Mouse (Mus musculus) frontal cortex, postnatal 25 days (tissue): ENCODE data around the gene Ddx18.

ENCODE experiments used
- DNase-seq, 2 experiments: peaks; one replicate each; pipeline ENCODE4 v3.0.0; 2022; ENCODE audit warnings: low spot score in 2 of 2

The Ddx18 gene

GRCm38 (mm10) chr1:121567521-121568489 lies at the start of gene Ddx18:
Gene Ddx18, minus strand, starts transcription at chr1:121567989.
- peak; percentile 97 to 98 for DNase-seq

- DNase-seq = no peak
Measured at GRCm38 (mm10) chr1:121608000-121608399, 40.2 kb upstream of the Ddx18 start.

- peak in 1 of 2 experiments; percentile 15 for DNase-seq
Measured at GRCm38 (mm10) chr1:121605118-121605517, 37.3 kb upstream of the Ddx18 start.

GRCm38 (mm10) chr1:121601893-121602292 lies 34.1 kb upstream of the Ddx18 start:
- DNase-seq = no peak

GRCm38 (mm10) chr1:121601084-121601483 lies 33.3 kb upstream of the Ddx18 start:
- DNase-seq = no peak

GRCm38 (mm10) chr1:121598421-121598820 lies 30.6 kb upstream of the Ddx18 start:
- DNase-seq = no peak

GRCm38 (mm10) chr1:121596951-121597625 lies 29.3 kb upstream of the Ddx18 start:
- no peak for DNase-seq

- DNase-seq = no peak
Measured at GRCm38 (mm10) chr1:121584838-121585237, 17.0 kb upstream of the Ddx18 start.

- no peak for DNase-seq
Measured at GRCm38 (mm10) chr1:121581133-121581855, 13.5 kb upstream of the Ddx18 start.

GRCm38 (mm10) chr1:121577491-121577890 lies 9.7 kb upstream of the Ddx18 start:
- no peak for DNase-seq

GRCm38 (mm10) chr1:121570522-121570921 lies 2.7 kb upstream of the Ddx18 start:
- DNase-seq = no peak

- no peak for DNase-seq
Measured at GRCm38 (mm10) chr1:121557861-121558260, 9.9 kb downstream of the Ddx18 start.

GRCm38 (mm10) chr1:121551457-121551835 lies 16.3 kb downstream of the Ddx18 start:
- DNase-seq = no peak

GRCm38 (mm10) chr1:121550801-121551456 lies 16.9 kb downstream of the Ddx18 start:
- DNase-seq = peak in 1 of 2 experiments; percentile 13

- DNase-seq = no peak
Measured at GRCm38 (mm10) chr1:121549456-121549855, 18.3 kb downstream of the Ddx18 start.

GRCm38 (mm10) chr1:121548667-121549066 lies 19.1 kb downstream of the Ddx18 start:
- no peak for DNase-seq

- peak in 1 of 2 experiments; percentile 28 for DNase-seq
Measured at GRCm38 (mm10) chr1:121546844-121547243, 20.9 kb downstream of the Ddx18 start.

GRCm38 (mm10) chr1:121540361-121540760 lies 27.4 kb downstream of the Ddx18 start:
- DNase-seq = no peak

GRCm38 (mm10) chr1:121531439-121531838 lies 36.4 kb downstream of the Ddx18 start:
- DNase-seq = no peak

- no peak for DNase-seq
Measured at GRCm38 (mm10) chr1:121529286-121529685, 38.5 kb downstream of the Ddx18 start.

- DNase-seq = peak; percentile 6 to 9
Measured at GRCm38 (mm10) chr1:121528399-121528720, 39.4 kb downstream of the Ddx18 start, which contains the start of gene Htr5b. Gene Htr5b, minus strand, starts transcription at chr1:121528465.
